Mouse (Mus musculus) liver (tissue): ENCODE data around the gene Slc22a7.

Experiments used
- DNase-seq: peaks from one replicate; pipeline ENCODE4 v3.0.0-alpha.2; 2020; ENCODE audit warnings: mixed read lengths

Gene Slc22a7

DNA sequence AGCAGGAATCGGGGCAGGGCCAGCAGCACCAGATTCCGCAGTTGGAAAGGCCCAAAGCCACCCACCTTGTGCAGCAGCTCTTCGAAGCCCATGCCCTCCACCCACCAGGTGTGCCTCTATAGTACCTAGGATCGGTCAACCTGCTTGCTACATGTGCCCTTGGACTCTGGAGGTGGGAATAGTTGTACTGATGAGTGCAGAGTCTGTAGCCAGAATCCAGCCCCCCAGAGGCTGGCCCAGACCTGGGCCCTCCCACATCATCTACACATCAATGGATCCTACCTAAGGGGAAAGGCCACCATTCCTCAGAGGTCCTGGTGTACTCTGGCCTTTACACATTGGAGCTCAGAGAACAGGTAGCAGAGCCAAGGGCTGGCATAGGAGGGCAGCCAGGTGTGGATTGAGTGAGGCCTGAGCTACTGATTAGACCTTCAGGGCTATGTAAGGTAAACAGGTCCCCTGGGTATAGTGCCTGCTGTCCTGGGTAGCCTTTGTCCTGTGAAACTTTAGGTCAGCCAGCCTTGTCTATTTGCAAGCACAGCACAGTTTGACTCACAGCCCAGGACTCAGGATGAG is at the start of gene Slc22a7:
Gene Slc22a7, minus strand, starts transcription at position 160 of the 576 bp plus-strand sequence.
- no peak for DNase-seq

DNA sequence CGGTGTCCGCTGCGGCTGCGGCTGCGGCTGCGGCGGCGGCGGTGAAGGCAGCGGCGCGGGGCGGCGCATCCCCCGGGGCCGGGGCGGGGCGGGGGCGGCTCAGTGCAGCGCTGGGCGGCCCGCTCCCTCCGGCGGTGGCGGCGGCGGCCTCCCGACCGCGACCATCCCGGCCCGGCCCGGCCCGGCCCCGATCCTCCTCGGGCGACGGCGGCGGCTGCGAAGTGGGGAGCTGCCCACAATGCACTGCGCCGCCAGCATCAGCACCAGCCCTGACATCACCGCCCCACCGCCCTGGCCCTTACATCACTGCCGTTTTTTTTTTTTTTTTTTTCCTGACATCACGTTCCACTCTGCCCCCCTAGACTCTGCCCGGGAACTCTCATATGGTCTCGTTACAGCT is 49.2 kb upstream of the Slc22a7 start, which contains the start of gene Ttbk1:
Gene Ttbk1, minus strand, starts transcription at position 245 of the 400 bp plus-strand sequence.
- DNase-seq = no peak

DNA sequence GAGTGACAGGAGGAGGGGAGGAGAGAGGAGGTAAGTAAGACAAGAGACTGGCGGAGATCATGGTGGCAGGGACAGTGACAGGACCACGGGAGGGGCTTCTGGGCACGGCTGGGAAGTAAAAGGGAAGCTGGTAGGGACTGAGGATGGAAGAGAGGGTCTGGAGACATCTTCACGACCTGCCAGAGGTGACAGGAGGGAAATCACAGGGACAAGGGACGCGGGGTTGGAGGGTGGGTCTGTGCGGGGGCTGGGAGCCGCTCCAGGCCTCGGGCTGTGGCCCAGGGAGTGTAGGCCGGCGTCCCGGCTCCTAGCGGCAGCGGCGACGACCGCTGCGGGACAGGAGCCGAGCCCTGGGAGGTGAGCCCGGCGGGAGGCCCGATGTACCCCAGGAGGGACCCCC is 48.7 kb upstream of the Slc22a7 start:
- no peak for DNase-seq

DNA sequence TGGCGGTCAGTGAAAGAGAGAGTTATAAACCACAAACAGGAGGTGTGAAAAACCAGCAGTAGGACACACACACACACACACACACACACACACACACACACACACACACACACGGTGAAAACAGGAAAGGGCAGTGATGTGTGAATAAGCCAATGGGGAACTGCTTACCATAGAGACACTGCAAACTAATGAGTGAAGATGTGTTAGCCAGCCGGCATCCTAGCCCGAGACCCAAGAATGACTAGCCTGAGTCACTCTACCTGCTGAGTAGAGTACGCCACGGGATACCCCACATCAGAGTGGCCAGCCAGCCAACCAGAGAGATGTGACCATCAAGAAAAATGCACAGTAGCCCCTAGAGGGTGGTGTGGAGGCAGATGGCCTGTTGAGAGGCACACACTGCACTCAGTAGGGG is 46.2 kb upstream of the Slc22a7 start:
- DNase-seq = no peak

DNA sequence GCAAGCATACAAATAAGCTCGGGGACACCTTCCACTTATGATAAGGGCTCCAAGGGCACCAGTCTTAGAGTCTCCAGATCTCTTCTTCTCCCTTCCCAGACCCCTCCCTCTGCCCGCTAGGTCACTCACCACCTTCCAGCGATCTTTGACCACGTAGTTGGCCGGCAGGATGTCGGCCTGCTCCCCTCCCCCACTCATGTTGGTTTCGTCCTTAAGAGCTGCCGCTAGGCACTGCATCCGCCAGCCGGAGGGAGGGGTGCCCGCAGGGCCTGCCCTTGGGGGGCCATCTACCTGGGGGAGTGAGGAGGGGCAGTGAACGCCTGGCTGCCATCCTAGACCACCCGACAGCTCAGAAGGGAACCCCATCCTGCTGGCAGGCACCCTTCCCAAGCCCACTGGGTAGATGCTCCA is 45.8 kb upstream of the Slc22a7 start:
- DNase-seq = peak; percentile 21

DNA sequence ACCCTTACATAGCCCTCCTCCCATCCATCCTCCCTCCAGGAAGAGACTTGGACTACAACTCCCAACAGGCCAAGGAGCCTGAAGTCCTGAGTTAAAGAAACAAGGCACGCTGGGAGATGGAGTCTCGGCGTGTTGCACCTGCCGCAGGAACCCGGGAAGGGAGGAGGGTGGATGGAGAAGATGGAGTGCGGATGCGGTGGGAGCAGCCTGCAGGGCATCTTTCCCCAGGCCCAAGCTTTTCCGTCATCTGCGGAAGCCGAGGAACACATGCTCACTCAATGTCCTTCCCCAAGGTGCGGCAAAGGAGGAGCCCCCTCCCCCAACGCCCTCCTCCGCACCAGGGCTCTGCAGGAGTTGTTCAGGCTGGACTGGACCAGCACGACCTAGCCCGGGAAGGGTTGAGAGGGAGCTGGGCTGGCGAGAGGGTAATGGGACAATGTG is 45.3 kb upstream of the Slc22a7 start:
- DNase-seq = no peak

DNA sequence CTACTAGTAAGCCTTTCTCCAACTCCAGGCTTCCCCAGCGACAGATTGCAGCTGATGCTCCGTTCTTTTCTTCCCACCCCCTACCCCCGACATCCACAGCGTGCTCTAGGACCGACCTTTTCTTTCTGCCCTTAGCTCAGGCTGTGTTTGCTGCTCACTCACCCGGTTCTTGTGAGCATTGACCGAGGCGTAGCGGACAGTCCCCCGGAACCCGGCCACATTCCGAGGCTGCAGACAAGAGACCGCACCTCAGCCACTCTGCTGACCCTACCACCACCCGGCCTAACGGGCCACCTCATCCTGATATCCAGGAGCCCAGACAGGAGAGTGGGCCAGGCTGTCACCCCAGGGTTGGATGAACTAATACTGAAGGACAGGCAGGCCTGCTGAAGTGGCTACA is 39.0 kb upstream of the Slc22a7 start:
- no peak for DNase-seq

DNA sequence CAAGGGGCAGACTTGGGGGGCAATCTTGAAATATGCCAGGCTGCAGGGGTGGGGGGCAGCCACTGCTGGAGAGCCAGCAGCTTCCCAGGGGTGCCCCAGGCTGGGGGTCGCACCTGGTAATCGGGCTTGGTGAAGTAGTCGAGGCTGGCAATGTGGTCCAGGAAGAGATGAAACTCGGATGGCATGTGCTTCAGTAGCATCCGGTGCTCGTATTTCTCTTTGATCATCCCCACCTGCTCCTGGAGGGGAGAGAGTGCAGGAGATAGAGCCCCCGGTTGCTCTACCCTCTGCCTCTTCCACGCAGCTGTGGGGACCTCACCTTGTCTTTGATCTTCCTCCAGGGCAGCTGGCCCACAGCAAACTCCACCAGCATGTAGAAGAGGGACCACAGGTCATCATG is 38.3 kb upstream of the Slc22a7 start:
- no peak for DNase-seq

DNA sequence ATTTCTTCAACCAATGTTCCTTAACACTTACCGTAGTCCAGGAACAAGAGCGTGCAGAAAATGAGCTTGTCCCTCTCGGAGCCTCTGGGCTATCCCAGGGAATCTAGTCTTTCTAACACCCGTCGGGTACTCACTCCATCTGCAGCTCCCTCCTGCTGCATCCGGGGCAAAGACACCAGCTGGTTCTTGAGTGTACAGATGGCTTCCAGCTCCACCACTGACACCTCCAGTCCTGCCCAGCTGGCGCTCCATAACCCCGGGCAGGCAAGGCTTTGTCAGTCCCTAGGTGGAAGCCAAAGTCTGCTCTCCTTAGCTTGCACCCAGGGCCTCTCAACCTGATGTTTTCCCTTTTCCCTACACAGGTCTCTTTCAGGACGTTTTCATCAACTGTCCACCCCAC is 29.6 kb upstream of the Slc22a7 start:
- no peak for DNase-seq

DNA sequence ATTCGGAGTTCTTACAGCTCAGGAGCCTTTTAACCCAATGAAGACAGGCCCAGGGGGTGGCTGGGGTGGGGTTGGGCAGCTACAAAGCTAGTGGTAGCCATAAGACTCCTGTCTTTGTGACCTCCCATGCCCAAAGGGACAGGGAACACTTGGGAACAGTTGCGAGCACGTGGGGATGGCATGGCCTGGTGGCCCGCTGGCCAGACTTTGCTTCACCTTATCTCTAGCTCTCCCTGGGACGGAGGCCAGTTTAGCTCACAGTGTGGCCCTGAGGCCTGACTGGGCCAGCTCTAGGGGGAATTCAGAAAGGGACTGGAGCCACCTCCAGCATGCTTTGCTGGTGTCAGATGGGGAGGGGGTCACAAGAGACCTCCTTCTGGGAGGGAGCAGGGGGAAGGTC is 24.0 kb upstream of the Slc22a7 start:
- DNase-seq = no peak

DNA sequence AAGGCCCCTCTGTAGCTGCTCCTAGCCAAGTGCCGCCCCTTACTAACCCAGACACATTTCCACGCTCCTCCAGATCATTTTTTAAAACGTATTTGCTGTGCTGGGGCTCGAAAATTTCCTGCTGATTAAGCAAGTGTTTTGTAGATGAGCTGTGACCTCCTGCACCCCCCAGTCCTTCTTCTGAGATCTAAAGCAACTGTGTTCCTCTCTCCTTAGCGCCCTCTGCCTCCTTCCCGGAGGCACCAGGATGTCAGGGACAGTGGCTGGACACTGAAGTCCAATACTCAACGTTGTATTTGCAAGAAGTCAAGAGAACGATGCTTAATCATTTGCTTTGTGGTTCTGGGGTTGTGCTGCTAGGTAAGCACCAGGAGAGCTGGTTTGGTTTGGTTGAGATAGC is 23.1 kb upstream of the Slc22a7 start:
- no peak for DNase-seq

DNA sequence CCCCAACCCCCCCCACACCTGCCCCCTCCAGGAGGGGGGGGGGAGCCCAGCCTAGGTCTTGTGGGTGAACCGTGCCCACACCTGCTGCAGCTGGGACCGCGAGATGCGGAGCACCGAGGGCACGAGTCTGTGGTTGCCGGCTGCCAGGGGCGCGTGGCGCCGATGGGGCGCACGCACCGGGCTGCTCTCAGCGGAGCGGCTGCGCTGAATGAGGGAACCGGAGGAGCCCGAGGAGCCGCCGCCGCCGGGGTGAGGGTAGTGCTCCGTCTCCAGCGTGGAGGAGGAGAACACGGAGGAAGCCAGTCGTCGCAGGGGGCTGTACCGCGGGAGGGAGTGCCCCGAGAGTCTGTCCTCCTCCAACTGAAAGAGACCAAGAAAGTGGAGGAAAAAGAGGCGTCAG is 22.4 kb upstream of the Slc22a7 start:
- DNase-seq = no peak

DNA sequence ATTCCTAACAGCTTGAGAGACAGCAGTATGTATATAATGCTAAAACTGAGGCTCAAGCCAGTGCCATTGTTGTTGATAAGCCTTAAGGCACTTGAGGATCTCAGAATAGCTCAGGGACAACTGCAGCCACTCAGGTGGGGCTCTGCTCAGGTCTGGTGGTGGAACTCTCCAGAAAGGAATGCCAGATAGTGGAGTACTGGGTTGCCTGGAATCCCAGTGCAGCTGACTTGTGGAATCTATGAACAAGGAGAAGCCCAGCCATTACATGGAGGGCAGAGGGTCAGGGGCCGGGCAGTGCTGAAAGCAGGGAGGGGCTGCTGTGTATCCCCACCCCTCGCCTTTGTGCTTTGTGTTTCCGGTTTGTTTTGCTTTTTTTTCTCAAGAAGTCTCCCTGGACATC is 20.2 kb upstream of the Slc22a7 start:
- DNase-seq = no peak

DNA sequence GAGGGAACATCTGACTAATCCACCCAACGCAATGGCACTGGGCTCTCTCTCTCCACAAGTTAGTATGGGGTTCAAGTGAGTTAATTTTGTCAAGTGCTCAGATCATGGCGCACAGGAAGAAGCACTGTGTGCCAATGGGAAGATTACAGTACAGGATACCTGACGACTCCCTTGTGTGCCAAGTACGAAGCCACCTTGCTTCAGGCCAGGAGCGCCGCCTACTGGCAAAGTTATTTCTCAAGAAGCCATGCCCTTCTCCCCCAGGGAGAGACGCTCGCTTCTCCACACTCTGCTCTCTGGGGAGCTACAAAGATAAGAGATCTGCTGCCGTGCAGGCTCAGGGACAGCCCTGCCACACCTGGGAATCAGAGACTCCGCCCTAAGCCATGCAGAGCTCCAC is 19.5 kb upstream of the Slc22a7 start:
- DNase-seq = peak; percentile 61

DNA sequence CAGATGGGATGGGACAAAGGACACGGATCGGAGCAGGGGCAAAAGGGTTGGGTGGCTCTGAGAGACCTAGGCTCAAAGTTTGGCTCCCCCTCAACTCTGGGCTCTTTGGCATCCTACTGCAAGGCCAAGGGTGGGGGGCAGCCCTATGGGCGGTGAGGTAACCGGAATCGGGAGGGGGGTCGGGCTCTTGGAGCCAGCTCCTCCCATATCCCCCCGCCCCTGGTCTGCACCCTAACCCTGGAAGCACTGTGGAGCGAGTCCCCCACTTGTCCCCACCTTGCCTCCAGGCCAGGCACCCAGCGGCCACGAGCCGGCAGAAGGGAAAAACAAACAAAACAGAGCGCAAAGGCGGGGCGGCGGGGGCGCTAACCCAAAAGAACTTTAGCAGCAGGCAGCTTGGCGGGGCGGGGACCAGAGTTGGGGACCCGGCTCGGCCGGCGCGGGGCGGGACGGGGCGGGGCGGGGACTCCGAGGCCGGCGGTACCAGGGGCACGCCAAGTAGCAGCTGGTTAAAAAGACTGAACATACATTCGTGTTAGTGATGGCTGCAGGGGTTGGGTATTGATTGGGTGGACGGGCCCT is 16.9 kb upstream of the Slc22a7 start:
- DNase-seq = peak; percentile 44

DNA sequence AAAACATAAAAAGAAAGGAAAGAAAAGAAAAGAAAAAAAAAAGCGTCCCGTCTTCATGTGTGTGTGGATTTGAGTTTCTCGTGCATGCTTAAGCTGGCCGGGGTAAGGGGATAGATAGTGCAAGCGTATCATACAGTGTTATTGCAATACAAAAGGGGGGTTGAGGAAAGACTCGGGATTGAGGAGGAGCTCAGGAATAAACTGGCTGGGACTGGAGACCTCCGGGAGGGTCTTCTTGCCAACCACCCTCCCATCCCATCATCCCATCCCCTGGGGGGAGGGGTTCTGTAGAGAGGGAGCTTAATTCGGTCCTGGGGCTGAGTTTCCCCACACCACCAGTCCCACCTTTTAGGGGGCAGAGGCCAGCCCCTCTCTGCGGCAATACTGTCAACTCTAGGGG is 16.3 kb upstream of the Slc22a7 start:
- no peak for DNase-seq

DNA sequence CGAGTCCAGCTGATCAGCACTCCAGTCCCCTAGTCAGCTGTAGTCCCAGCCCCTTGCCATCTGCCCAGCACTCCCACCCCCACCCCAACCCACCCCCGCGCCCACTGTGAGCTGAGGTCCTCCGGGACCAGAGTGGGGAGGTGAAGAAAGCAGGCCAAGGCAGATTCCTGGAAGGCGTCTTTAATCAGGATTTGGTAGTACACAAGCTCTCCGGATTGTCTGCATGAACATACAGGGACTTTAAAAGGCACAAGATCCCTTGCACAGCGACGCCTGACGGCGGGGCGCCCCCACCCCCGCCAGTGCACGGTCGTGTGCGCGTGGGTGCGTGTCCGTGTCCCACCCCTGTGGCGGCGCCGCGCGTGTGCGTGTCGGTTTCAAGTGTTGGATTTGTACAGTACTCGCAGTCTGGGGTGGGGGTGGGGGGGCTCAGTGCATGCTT is 15.7 kb upstream of the Slc22a7 start:
- DNase-seq = no peak

DNA sequence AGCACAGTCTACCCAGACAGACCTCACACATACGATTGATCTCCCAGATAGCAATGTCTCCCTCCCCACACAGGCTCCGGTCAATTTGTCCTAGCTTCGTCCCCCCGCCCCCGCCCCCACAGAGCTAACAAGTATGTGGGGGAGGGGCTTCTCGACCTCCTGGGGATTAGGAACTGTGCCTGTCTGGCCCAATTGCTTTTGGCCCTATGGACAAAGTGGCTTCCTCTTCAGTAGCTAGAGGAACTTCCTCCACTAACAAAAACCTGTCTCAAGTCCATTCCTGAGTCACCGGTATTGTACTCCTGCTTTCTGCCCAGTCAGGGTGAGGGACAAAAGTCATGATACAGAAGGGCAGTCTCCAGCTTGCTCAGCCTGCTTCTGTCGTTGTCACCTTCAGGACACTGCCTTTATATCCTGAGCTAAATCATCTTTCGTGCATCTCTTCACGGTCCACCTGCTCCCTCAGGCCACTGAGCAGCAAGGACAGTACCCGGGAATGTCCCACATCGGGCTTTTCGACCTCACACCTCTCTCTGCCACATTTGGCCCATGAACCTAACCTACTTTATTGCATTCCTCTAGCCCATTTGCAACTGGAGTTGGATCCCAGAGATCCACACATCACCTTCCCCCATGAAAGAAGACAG is 15.2 kb upstream of the Slc22a7 start:
- DNase-seq = no peak

DNA sequence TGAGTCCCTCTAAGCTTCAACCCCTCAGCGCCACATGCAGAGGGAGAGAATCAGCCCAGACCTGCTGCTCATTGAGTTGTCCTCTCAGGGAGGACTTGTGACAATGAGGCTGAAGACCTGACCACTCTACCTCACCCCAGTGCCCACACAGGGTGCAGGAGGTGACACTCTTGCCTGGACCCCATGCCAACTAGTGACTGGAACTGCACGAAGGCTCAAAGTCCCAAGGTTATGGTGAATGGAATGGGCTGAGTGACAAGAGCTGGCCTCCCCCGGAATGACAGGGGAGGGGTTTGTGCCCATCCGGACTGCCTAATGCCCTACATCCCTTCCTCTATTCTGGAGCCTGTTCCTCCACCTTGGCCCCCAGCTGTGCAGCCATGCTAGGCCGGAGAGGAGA is 14.4 kb upstream of the Slc22a7 start:
- no peak for DNase-seq

DNA sequence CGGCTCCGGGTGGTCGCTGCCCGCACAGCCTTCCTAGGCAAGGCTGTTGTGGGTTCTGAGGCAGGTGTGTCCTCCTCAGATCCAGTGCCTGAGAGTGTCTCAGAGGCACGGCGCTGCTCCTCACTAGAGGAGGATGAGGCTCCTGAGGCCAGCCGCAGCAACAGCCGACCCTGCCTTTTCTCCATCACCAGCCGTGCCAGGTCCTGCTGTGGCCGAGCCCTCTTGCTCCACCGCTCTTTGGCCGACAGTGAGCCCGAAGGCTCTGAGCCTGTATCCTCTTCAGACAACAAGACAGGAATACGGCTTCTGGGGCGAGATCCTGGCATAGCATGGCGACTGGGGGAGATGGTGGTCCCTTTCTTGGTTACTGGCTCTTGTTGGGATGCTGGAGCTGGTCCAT is 8.0 kb upstream of the Slc22a7 start:
- DNase-seq = no peak

DNA sequence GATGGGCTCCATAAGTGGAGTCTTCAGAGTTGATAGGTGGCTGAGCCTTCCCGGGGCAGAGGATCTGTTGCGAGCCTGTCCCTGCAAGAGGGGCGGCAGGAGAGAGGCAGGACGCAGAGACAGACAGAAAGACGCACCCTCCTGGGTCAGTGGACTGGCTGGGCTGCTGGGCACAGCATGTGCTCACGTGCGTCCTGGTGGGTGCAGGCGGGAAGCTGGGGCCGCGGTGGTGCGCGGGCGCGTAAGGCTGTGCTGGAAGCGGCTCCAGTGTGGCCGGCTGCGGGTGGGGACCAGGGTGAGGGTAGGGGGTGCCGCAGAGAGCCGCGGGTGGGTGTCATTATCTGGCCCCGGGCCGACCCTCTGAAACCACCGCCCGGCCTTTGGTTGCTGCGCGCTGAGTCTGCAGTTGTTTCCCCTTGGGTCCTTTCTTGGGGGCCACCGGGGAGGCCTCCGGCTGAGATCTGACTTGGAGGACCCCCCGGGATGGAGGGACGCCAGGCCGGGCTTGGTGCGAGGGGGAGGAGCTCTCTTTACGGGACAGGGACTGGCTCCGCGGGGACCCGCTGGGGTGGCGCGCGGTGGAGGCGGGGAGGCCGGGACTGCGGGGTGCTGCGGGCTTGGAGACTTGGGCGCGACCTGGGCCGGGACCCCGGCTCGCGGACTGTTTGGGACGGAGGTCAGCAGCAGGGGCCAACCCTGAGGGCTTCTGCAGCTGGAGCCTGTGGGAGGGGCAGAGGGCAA is 6.8 kb upstream of the Slc22a7 start:
- no peak for DNase-seq

DNA sequence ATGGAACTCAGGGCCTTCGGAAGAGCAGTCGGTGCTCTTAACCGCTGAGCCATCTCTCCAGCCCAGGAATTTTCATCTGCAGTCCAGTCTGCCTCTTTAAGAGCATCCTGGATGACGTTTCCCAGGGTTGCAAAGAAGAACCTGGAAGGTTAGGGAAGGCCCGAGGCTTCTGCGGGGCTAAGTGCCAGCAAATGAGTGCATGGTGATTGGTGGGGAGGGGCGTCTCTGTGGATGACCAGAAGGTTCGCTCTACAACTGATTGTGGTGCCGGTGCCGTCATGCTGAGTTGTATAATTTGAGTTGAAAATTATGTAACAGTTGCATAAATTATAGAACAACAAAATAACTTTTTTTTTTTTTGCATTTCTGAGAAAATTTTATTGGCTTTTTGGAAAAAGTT is 919 bp upstream of the Slc22a7 start:
- DNase-seq = no peak

DNA sequence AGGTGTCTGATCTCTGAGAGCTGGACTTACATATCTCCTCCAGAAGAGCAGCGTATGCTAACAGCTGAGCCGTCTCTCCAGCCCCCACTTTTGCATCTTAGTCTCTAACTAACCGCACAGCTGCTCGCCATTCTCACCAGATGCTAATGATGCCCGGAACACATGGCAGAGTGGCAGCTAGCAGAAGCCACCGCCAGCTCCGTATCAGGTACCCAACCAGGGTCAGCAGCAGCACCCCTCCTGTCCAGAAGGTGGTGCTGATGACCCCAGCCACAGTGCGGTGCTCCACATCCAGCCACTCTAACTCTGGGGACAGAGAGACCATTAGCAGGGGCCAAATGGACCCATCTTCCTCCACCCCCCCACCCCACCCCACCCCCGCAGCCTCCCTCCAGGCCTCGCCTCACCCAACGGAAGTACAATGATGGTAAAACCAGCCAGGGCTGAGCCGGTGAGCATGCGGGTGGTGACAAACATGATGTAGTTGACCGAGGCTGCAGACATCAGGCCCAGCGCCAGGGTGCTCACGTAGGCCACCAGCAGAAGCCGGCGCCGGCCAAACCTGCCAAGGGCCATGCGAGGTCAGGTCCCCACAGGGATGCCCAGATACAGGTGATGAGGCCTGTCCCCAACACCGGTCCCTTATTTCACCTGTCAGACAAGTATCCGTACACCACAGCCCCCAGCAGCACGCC is 1.4 kb downstream of the Slc22a7 start:
- DNase-seq = no peak
